Mouse (Mus musculus): ENCODE results near the gene Tpst2. TPM values are rescaled to one million over a fixed set of nuclear protein-coding genes. Genes with fewer than 3 reads are reported as not detected.

Tpst2 gene
- total RNA-seq, 2 experiments from 2014 or later: 37.5 to 41.9 TPM

DNA sequence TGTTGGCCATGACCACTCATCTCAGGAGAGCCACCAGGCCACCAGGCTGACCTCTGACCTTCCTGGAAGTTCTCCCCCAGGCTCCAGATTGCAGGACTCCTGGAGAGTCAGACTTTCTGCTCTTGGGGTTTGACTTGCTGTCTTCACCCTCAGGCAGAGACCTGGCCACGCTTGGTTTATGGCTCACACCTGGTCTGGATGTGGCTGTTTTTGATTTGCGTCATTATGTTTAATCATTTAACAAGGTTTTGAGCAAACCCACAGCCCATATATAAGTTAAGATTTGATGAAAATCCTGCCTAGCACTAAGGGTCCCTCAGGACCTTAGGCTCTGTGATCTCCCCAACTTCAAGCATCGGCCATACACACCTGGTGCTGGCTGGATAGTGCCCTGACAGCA is 18.6 kb upstream of the Tpst2 start:
- no peak overlapping the region for H3K27ac ChIP-seq
- no peak for TF ChIP-seq CTCF (IDR thresholded peaks at IDR 0.05)
- no peak overlapping the region for H3K4me3 ChIP-seq
- intact Hi-C loops (cut with DNase I): no loop called here
- DNase-seq (ENCODE audit: extremely low spot score in 1 of 2, low spot score in 2 of 2): no peak

- DNase-seq (ENCODE audit: extremely low spot score in 1 of 2, low spot score in 2 of 2): no peak
- TF ChIP-seq CTCF (IDR thresholded peaks at IDR 0.05): no peak
- intact Hi-C loops (cut with DNase I): no loop called here
- no peak overlapping the region for H3K4me3 ChIP-seq
- H3K27ac ChIP-seq: no peak overlapping the region
These were observed 16.4 kb upstream of the Tpst2 start for GRCm38 (mm10) chr5:112259862-112260650.

DNA sequence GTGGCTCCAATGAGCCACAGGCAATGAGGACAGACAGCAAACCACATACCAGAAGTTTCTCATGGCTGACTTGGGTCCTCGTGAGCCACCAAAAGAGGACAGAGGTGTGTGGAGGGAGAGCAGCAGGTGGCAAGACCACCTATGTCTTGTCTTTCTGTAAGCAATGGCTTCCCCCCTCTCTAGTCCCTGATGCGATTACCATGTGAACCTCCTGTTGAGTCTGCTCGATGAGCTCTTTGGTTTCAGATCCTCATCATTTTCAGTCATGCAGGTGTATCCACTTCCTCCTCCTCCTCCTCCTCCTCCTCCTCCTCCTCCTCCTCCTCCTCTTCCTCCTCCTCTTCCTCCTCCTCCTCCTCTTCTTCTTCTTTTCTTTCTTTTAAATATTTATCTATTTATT is 15.7 kb upstream of the Tpst2 start:
- intact Hi-C loops (cut with DNase I): no loop called here
- Histone ChIP-seq H3K4me3 (no peak overlapping the region), H3K27ac (no peak overlapping the region)
- no peak for TF ChIP-seq CTCF (IDR thresholded peaks at IDR 0.05)
- DNase-seq (ENCODE audit: extremely low spot score in 1 of 2, low spot score in 2 of 2): no peak

GRCm38 (mm10) chr5:112264099-112264498 is 12.4 kb upstream of the Tpst2 start:
- DNase-seq (ENCODE audit: extremely low spot score in 1 of 2, low spot score in 2 of 2): no peak
- intact Hi-C loops (cut with DNase I): no loop called here
- no peak for TF ChIP-seq CTCF (IDR thresholded peaks at IDR 0.05)
- Histone ChIP-seq H3K4me3 (no peak overlapping the region), H3K27ac (no peak overlapping the region)

DNA sequence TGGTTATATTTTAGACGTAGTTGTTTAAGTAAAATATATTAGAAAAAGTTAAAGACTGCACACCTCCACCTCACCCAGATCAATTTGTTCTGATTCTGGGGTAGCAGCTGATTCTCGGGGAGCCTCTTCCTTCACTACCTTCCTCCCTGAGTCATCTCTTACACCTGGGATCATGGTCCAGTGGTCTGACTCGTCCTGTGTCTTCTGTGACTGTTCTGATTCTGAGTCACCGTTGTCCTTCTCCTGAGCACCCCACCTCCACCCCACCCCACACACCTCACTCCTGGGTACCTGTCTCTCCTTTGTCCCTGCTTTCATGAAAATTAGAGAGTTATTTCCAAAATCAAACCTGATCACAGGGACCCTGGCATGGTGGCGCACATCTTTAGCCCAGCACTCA is 11.4 kb upstream of the Tpst2 start:
- intact Hi-C loops (cut with DNase I): no loop called here
- Histone ChIP-seq H3K4me3 (no peak overlapping the region), H3K27ac (no peak overlapping the region)
- no peak for TF ChIP-seq CTCF (IDR thresholded peaks at IDR 0.05)
- DNase-seq (ENCODE audit: extremely low spot score in 1 of 2, low spot score in 2 of 2): no peak

- no peak overlapping the region for H3K4me3 ChIP-seq
- no peak for DNase-seq (ENCODE audit: extremely low spot score in 1 of 2, low spot score in 2 of 2)
- no peak for TF ChIP-seq CTCF (IDR thresholded peaks at IDR 0.05)
- intact Hi-C loops (cut with DNase I): no loop called here
- H3K27ac ChIP-seq: no peak overlapping the region
These were observed 11.0 kb upstream of the Tpst2 start for GRCm38 (mm10) chr5:112265515-112265914.

DNA sequence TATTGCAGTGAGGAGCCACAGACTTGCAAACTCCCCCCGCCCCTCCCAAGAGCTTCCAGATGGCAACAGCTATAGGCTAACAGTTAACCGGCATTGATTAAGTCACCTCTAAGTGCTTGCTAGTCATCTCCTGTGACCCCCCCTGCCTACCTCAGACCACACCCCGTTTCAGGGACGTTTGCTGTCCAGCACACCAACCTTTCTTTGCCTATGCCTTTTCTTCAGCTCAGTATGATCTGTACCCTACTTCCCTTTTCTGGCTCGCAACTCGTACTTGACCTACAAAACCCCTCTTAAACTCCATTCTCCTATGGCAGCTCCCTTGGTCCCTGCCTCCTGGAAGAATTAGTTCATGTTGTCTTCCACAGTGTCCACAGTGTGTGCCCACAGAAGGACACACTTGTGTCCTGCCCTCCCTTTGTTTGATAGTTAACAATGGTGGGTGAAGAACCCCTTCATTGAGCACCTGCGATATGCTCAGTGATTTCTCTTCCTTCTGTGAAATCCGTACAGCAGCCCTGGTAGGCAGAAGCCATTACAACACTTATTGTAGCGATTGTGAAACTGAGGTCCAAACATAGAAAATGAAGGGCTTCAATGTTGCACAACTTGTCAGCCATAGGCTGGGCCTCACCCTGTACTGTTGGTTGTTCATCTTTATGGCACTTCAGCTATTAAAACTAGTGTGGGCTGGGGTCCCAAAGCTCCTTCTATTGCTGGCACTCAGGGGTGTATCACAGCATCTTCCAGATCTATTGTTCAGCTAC is 10.3 kb upstream of the Tpst2 start:
- Histone ChIP-seq H3K4me3 (no peak overlapping the region), H3K27ac (no peak overlapping the region)
- no peak for TF ChIP-seq CTCF (IDR thresholded peaks at IDR 0.05)
- no peak for DNase-seq (ENCODE audit: extremely low spot score in 1 of 2, low spot score in 2 of 2)
- intact Hi-C loops (cut with DNase I): no loop called here

- no peak for TF ChIP-seq CTCF (IDR thresholded peaks at IDR 0.05)
- Histone ChIP-seq H3K27ac (peak overlapping the region; percentile 11), H3K4me3 (0 out of 2 replicates have a peak overlapping the region, but pooled peaks have one; percentile 9)
- intact Hi-C loops (cut with DNase I): no loop called here
- peak; percentile 50 to 52 for DNase-seq (ENCODE audit: extremely low spot score in 1 of 2, low spot score in 2 of 2)
These were observed 5.5 kb upstream of the Tpst2 start for GRCm38 (mm10) chr5:112270764-112271541.

GRCm38 (mm10) chr5:112272934-112273333 is 3.6 kb upstream of the Tpst2 start:
- intact Hi-C loops (cut with DNase I): no loop called here
- no peak for TF ChIP-seq CTCF (IDR thresholded peaks at IDR 0.05)
- Histone ChIP-seq H3K4me3 (no peak overlapping the region), H3K27ac (no peak overlapping the region)
- no peak for DNase-seq (ENCODE audit: extremely low spot score in 1 of 2, low spot score in 2 of 2)

DNA sequence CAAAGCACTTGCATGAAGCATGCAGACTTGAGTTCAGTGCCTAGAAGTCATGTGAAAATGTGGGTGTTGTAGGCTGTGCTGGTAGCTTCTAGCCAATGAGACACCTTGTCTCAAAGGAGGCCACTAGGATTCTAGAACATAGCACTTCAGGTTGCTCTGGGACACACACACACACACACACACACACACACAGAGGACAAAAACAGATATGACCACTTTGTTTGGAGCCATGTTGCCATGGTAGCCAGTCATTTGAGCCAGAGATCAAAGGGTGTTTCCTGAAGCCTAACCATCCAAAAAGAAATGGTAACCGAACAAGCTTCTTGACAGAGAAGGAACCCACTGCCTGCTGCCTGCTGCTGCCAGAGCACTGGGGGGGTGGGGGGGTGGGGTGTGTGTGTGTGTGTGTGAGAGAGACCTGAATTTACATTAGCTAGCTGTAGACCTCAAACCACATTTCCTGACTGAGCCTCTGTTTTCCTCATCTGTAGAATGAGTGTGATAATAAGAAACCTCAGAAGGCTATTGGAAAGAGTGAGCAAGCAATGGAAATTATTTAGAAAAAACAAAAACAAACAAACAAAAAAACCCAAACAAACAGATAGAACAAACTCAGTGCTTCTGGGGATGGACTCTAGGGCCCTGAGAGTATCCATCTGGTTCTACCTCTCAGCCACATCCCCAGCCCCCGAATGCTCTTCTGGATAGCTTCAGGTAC is 2.6 kb upstream of the Tpst2 start:
- no peak overlapping the region for H3K4me3 ChIP-seq
- no peak for DNase-seq (ENCODE audit: extremely low spot score in 1 of 2, low spot score in 2 of 2)
- TF ChIP-seq CTCF (IDR thresholded peaks at IDR 0.05): no peak
- H3K27ac ChIP-seq: no peak overlapping the region
- intact Hi-C loops (cut with DNase I): no loop called here

GRCm38 (mm10) chr5:112275021-112275804 is 1.3 kb upstream of the Tpst2 start:
- no peak for TF ChIP-seq CTCF (IDR thresholded peaks at IDR 0.05)
- H3K4me3 ChIP-seq: peak overlapping the region; percentile 54

More at GRCm38 (mm10) chr5:112275021-112275804, 1.3 kb upstream of the Tpst2 start:
- DNase-seq (ENCODE audit: extremely low spot score in 1 of 2, low spot score in 2 of 2): no peak
- no peak overlapping the region for H3K27ac ChIP-seq
- intact Hi-C loops (cut with DNase I): no loop called here
